Mouse (Mus musculus) CD8-positive naive resting alpha-beta T cell, adult 2 months (primary cell): Measurements from ENCODE around the gene Crybg3.

ENCODE experiments used
- DNase-seq, 2 experiments: peaks; one replicate each; pipeline ENCODE4 v3.0.0; 2022; ENCODE audit warnings: low read depth in 2 of 2, low spot score in 2 of 2

Crybg3 gene

DNA sequence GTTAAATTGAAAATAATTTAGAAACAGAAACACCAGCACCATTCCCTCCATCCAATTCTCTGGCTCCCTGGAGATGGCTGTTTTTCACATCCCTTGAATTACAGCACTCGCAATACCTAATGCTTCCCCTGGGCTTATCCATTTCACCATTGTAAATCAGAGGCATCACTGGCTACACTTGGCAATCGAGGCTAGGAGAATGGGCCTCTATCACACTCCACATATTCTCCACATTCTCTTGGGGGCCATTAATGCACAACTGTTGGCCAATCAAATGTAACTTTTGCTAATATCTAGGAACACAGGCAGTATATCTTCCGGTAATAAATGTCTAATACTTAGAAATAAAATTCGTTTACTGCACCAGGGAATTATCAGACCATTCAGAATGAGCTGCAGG is 137.2 kb downstream of the Crybg3 start:
- DNase-seq, result no peak

DNA sequence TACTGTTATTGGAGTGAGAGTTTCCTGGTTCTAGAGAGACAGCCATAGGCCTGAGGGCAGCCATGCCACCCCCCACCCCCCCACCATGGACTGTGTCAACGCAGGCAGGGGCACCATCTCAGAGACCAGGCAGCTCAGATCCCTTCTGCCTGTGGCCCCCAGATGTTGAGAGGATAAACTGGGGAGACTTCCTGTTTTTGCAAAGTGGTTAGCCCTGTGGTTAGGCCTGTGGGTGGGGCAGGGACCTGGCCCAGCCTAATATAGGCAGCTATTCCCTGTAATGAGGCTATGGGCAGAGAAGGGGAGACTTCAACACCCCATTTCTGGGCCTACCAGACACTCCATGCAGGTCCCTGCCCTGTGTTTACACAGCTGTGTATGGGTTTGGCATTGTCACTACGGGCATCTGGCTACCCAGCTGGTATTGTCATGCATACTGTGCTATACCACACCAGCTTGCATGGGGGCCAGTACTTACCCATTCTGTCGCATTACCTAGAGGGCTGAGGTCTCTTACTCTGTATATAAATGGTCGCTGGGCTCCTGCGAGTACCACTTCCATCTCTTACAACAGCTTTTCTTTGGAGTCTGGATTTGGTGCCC is 141.4 kb downstream of the Crybg3 start:
- DNase-seq, result peak; percentile 44 to 68

DNA sequence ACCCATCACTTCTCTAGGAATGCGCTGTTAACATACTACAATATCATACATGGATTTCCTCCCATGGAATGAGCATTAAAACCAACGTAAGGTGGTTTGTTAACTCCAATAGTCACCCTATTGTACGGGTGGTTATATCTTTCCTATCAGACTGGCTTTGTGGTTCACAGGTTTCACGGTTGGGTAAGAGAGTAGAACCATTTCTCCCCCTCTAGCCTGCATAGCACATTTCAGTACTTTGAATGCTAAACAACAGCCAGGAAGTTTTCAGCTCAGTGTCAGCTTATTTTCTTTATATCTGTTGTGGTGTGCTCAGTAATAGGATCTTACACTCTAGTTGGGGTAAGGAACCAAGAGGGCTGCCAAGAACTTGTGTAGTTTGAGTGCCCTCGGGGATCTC is 149.0 kb downstream of the Crybg3 start:
- no peak for DNase-seq

DNA sequence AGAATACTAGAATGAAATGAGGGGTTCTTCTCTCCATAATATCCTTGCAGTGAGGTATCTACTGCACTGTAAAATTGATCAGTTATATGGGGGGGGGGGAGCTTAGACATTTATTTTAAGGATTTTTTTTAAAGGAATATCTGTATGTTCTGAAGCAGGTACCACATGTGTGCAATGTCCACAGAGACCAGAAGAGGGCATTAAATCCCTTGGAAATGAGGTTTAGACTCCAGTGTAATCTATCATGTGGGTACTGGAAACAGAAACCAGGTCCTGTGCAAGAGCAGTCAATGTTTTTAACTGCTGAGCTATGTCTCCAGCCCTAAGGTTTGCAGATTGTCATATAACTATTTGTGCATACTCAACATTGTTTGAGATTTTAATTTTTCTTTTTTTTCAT is 151.7 kb downstream of the Crybg3 start:
- no peak for DNase-seq

DNA sequence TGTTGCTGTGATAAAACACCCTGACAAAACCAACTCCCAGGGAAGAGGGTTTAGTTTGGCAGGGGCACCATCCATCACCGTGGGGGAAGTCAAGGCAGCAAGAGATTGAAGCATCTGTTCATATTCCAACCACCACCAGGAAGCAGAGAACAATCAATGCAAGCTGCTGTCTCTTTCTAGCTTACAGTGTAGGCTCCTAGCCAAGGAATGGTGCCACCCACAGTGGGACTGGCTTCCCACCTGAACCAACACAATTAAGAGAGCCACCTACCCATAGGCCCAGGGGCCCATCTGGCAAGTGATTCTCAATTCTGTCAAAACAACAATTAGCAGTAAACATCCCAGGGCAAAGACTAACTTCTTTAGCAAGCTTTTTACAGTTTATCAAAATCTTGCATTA is 152.6 kb downstream of the Crybg3 start:
- DNase-seq, result no peak

DNA sequence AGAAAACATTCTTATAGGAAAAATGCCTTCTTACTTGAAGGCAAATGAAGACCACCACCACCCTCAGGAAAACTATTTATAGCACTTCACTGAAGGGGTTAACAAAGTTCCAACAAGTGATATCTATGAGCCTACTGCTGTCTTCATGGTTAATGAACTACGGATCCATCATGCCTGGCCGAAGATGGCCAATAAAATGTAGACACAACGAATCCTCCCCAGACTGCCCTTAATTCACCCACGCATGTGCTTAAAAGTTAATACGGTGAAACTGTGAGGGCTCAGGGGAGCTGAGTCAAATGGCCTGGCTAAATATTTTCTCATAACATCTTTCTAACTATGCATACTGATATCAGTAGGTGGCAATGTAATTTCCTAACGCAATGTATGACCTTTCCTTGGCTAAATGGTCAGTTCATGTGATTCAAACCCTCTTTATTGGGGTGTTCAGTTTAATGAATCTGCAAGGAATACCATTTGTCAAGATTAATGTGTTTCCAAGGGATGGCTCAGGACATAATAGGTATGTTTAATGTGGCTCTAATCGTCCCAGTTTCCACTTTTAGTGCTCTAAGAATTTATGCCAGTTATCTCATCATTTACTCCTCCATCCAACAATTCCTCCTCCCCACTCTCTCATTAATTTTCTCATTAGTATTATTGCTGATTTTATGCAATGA is 155.8 kb downstream of the Crybg3 start:
- no peak for DNase-seq
